In genomic region chr3:60267416-60268174, GRCm38 (mm10) we compare ENCODE assay signal across 32 mouse cellular contexts.
DNase-seq lines count a peak whose midpoint lies in the region; ATAC-seq and TF ChIP-seq lines count a peak whose summit lies in the region.
"Had no signal": no experiment of that assay in that cellular context is flagged by ENCODE, and none has a peak within 500 bp of the region (broad histone marks: within the 10 kb centered on the region; RNA-seq: fewer than 3 reads in every experiment).

No protein-coding gene starts in this region.

- intact Hi-C loops in heart, postnatal 10 days (cut with DNase I) = no loop called here

- H3K4me1 ChIP-seq in liver, adult 2 months (ENCODE audit: control insufficient read depth, insufficient read depth, low read length) = no peaks in the 10 kb centered on the region
- no peaks in the 10 kb centered on the region for H3K4me1 ChIP-seq in lung, postnatal 0 days (ENCODE audit: insufficient read depth, low read depth, low read length)
- no peaks in the 10 kb centered on the region for H3K4me1 ChIP-seq in stomach, embryonic 15.5 days
- no peaks in the 10 kb centered on the region for H3K4me1 ChIP-seq in midbrain, embryonic 15.5 days
- H3K4me1 ChIP-seq: embryonic facial prominence, embryonic 12.5 days; heart, embryonic 10.5 days; heart, embryonic 15.5 days; hindbrain, embryonic 13.5 days; limb, embryonic 13.5 days; liver, embryonic 13.5 days; megakaryocyte, embryonic 14.5 days; midbrain, embryonic 12.5 days; neural tube, embryonic 13.5 days had no signal

- no peak for TF ChIP-seq POLR2A in liver, adult 2 months (IDR thresholded peaks at IDR 0.05; ENCODE audit: extremely low read depth, insufficient read depth, low read length)

- H3K27me3 ChIP-seq in liver, adult 2 months (ENCODE audit: control insufficient read depth, insufficient read depth, low read length) = no peaks in the 10 kb centered on the region
- no peaks in the 10 kb centered on the region for H3K27me3 ChIP-seq in lung, postnatal 0 days (replicated peaks; ENCODE audit: insufficient read depth, low read length)
- no peaks in the 10 kb centered on the region for H3K27me3 ChIP-seq in stomach, embryonic 15.5 days (replicated peaks)
- H3K27me3 ChIP-seq in midbrain, embryonic 15.5 days (replicated peaks) = no peaks in the 10 kb centered on the region
- H3K27me3 ChIP-seq: embryonic facial prominence, embryonic 12.5 days; heart, embryonic 15.5 days; hindbrain, embryonic 13.5 days; limb, embryonic 13.5 days; liver, embryonic 13.5 days; megakaryocyte, embryonic 14.5 days; midbrain, embryonic 12.5 days; neural tube, embryonic 13.5 days had no signal

- no peak for TF ChIP-seq CTCF in liver, adult 2 months (IDR thresholded peaks at IDR 0.05; ENCODE audit: low read depth, low read length)
- no peak for TF ChIP-seq CTCF in lung, postnatal 0 days (IDR thresholded peaks at IDR 0.05)

- TF ChIP-seq EP300 in lung, postnatal 0 days (IDR thresholded peaks at IDR 0.05) = peak; percentile 100

- H3K4me3 ChIP-seq in liver, adult 2 months (ENCODE audit: insufficient read depth, low read depth, low read length) = no peak overlapping the region
- no peak overlapping the region for H3K4me3 ChIP-seq in lung, postnatal 0 days (ENCODE audit: low read depth, low read length)
- no peak overlapping the region for H3K4me3 ChIP-seq in stomach, embryonic 15.5 days (replicated peaks)
- H3K4me3 ChIP-seq in midbrain, embryonic 15.5 days = no peak overlapping the region
- H3K4me3 ChIP-seq: embryonic facial prominence, embryonic 12.5 days; heart, embryonic 10.5 days; heart, embryonic 15.5 days; hindbrain, embryonic 13.5 days; left cerebral cortex, adult 2 months; limb, embryonic 13.5 days; liver, embryonic 13.5 days; megakaryocyte, embryonic 14.5 days; midbrain, embryonic 12.5 days; neural tube, embryonic 13.5 days had no signal

- H3K79me2 ChIP-seq in liver, adult 2 months (ENCODE audit: control insufficient read depth, insufficient read depth, low read length) = no peaks in the 10 kb centered on the region

- no peaks in the 10 kb centered on the region for H3K9me3 ChIP-seq in lung, postnatal 0 days (ENCODE audit: low read length)
- H3K9me3 ChIP-seq in stomach, embryonic 15.5 days = no peaks in the 10 kb centered on the region
- H3K9me3 ChIP-seq in midbrain, embryonic 15.5 days = no peaks in the 10 kb centered on the region
- H3K9me3 ChIP-seq: embryonic facial prominence, embryonic 12.5 days; heart, embryonic 10.5 days; heart, embryonic 15.5 days; hindbrain, embryonic 13.5 days; limb, embryonic 13.5 days; liver, embryonic 13.5 days; midbrain, embryonic 12.5 days; neural tube, embryonic 13.5 days had no signal

- no peak overlapping the region for H3K9ac ChIP-seq in liver, adult 2 months (ENCODE audit: low read depth, low read length)
- H3K9ac ChIP-seq in lung, postnatal 0 days (replicated peaks; ENCODE audit: low read depth) = no peak overlapping the region
- no peak overlapping the region for H3K9ac ChIP-seq in stomach, embryonic 15.5 days
- no peak overlapping the region for H3K9ac ChIP-seq in midbrain, embryonic 15.5 days
- H3K9ac ChIP-seq: embryonic facial prominence, embryonic 12.5 days; heart, embryonic 15.5 days; hindbrain, embryonic 13.5 days; limb, embryonic 13.5 days; liver, embryonic 13.5 days; midbrain, embryonic 12.5 days; neural tube, embryonic 13.5 days had no signal

- DNase-seq in liver, adult 2 months (ENCODE audit: extremely low read depth, low read depth, low spot score) = peak; percentile 34
- DNase-seq in liver = no peak
- peak; percentile 62 for DNase-seq in R1 (ENCODE audit: low read depth, low spot score)
- DNase-seq in lung, postnatal 0 days (ENCODE audit: low spot score) = peak; percentile 93
- no peak for DNase-seq in urinary bladder, postnatal 14 days (ENCODE audit: low spot score)
- no peak for DNase-seq in heart, postnatal 10 days
- DNase-seq: adrenal gland, postnatal 14 days; cerebellum, adult 11-12 months; cerebellum, adult 9-11 months; embryo, embryonic 11 days; gastrocnemius, postnatal 25 days; heart, adult 11 months; heart, postnatal 4 days; kidney, adult 18-20 months; kidney, postnatal 10 days; liver, embryonic 13.5 days; right cerebral cortex, postnatal 4 days; thymus, adult 18-20 months; thymus, postnatal 25 days had no signal

- no peaks in the 10 kb centered on the region for H3K36me3 ChIP-seq in liver, adult 2 months (ENCODE audit: control insufficient read depth, insufficient read depth, low read length)
- no peaks in the 10 kb centered on the region for H3K36me3 ChIP-seq in lung, postnatal 0 days (ENCODE audit: insufficient read depth, low read length)
- H3K36me3 ChIP-seq in stomach, embryonic 15.5 days = no peaks in the 10 kb centered on the region
- no peaks in the 10 kb centered on the region for H3K36me3 ChIP-seq in midbrain, embryonic 15.5 days (replicated peaks)
- H3K36me3 ChIP-seq: embryonic facial prominence, embryonic 12.5 days; heart, embryonic 10.5 days; heart, embryonic 15.5 days; hindbrain, embryonic 13.5 days; limb, embryonic 13.5 days; liver, embryonic 13.5 days; midbrain, embryonic 12.5 days; neural tube, embryonic 13.5 days had no signal

- ATAC-seq in lung, postnatal 0 days = peak; percentile 97
- peak; percentile 82 for ATAC-seq in stomach, embryonic 15.5 days (ENCODE audit: insufficient read depth, low FRiP score, low read depth)
- ATAC-seq in midbrain, embryonic 15.5 days (replicated peaks) = no peak
- ATAC-seq: CD4-positive, CD25-positive, alpha-beta regulatory T cell, adult 4 months; forebrain, embryonic 14.5 days had no signal

- H3K27ac ChIP-seq in liver, adult 2 months (replicated peaks; ENCODE audit: insufficient read depth, low read depth, low read length) = no peak overlapping the region
- H3K27ac ChIP-seq in lung, postnatal 0 days (ENCODE audit: low read length) = peak overlapping the region; percentile 71
- H3K27ac ChIP-seq in stomach, embryonic 15.5 days = no peak overlapping the region
- H3K27ac ChIP-seq in midbrain, embryonic 15.5 days = no peak overlapping the region
- H3K27ac ChIP-seq: embryonic facial prominence, embryonic 12.5 days; heart, embryonic 10.5 days; heart, embryonic 15.5 days; hindbrain, embryonic 13.5 days; left cerebral cortex, adult 2 months; limb, embryonic 13.5 days; liver, embryonic 13.5 days; midbrain, embryonic 12.5 days; neural tube, embryonic 13.5 days had no signal

- H3K4me2 ChIP-seq in lung, postnatal 0 days (replicated peaks; ENCODE audit: low read depth, low read length) = no peak overlapping the region
- H3K4me2 ChIP-seq in stomach, embryonic 15.5 days = no peak overlapping the region
- no peak overlapping the region for H3K4me2 ChIP-seq in midbrain, embryonic 15.5 days
- H3K4me2 ChIP-seq: embryonic facial prominence, embryonic 12.5 days; heart, embryonic 15.5 days; hindbrain, embryonic 13.5 days; limb, embryonic 13.5 days; liver, embryonic 13.5 days; midbrain, embryonic 12.5 days; neural tube, embryonic 13.5 days had no signal

Comparison
In these comparisons a context has a peak if more than half of its experiments do, and no peak if none do; other contexts are left out.
1. DNase-seq: peak in liver, adult 2 months (single experiment), R1 (single experiment) and lung, postnatal 0 days (single experiment); none in liver (single experiment), urinary bladder, postnatal 14 days (single experiment) and heart, postnatal 10 days (0 of 2).